Mouse (Mus musculus) C2C12 (cell line): ENCODE results near the gene Slco2b1. TPM values are rescaled to one million over a fixed set of nuclear protein-coding genes. Genes with fewer than 3 reads are reported as not detected.

ENCODE experiments used
- H3K27me3 ChIP-seq: one replicate; pipeline ENCODE4 v1.6.1; 2011; ENCODE audit not compliant: control insufficient read depth, insufficient read depth, insufficient read length
- H3K36me3 ChIP-seq: one replicate; pipeline ENCODE4 v1.6.1; 2011; ENCODE audit not compliant: control insufficient read depth, insufficient read depth
- H3K4me3 ChIP-seq: one replicate; pipeline ENCODE4 v1.5.1; 2011; ENCODE audit warnings: mild to moderate bottlenecking, control low read depth; ENCODE audit not compliant: poor library complexity, insufficient read depth, severe bottlenecking
- H3K79me2 ChIP-seq: one replicate; pipeline ENCODE4 v1.6.1; 2011; ENCODE audit not compliant: control insufficient read depth, insufficient read depth
- H3K79me3 ChIP-seq: one replicate; pipeline ENCODE4 v1.6.1; 2011; ENCODE audit warnings: low read depth, control low read depth
- H3ac ChIP-seq: one replicate; pipeline ENCODE3; 2011; ENCODE audit warnings: low read depth; ENCODE audit not compliant: control insufficient read depth, insufficient read length
- CEBPB ChIP-seq: IDR thresholded peaks from one replicate; pipeline ENCODE4 v1.6.1; 2011; ENCODE audit warnings: low read depth, mild to moderate bottlenecking, control low read depth, moderate library complexity
- CTCF ChIP-seq: IDR thresholded peaks from one replicate; pipeline ENCODE4 v1.5.1; 2011; ENCODE audit not compliant: control insufficient read depth, insufficient read depth, insufficient read length
- FOSL1 ChIP-seq: IDR thresholded peaks from one replicate; pipeline ENCODE4 v1.8.0; 2011; ENCODE audit warnings: mild to moderate bottlenecking, low read length; ENCODE audit not compliant: poor library complexity, insufficient read depth, severe bottlenecking
- MAX ChIP-seq: IDR thresholded peaks from one replicate; pipeline ENCODE4 v1.6.1; 2011; ENCODE audit warnings: mild to moderate bottlenecking, control low read depth
- MYOD1 ChIP-seq: IDR thresholded peaks from one replicate; pipeline ENCODE4 v1.6.1; 2011; ENCODE audit warnings: low read depth; ENCODE audit not compliant: control insufficient read depth, insufficient read length
- MYOG ChIP-seq: IDR thresholded peaks from one replicate; pipeline ENCODE4 v1.6.1; 2011; ENCODE audit not compliant: control insufficient read depth, insufficient read length; ENCODE audit errors: extremely low read depth
- USF1 ChIP-seq: IDR thresholded peaks from one replicate; pipeline ENCODE4 v1.6.1; 2011; ENCODE audit warnings: low read depth, mild to moderate bottlenecking, control low read depth, moderate library complexity
- polyA plus RNA-seq: library from polyadenylated mRNA; unstranded; fragments of >200 nt; fragmentation: generic; extraction: Trizol; gene quantifications from one replicate; pipeline ENCODE4 v1.2.1, GENCODE M21; 2012; ENCODE audit warnings: missing spikeins

Gene Slco2b1
- polyA plus RNA-seq, 1 experiment, result not detected

- H3K79me2 ChIP-seq, result no peaks in the 10 kb centered on the region
- H3K4me3 ChIP-seq, result no peak overlapping the region
- H3ac ChIP-seq, result no peak overlapping the region
- peaks cover 21% of the 10 kb centered on the region for H3K27me3 ChIP-seq
- H3K36me3 ChIP-seq, result no peaks in the 10 kb centered on the region
- H3K79me3 ChIP-seq, result no peaks in the 10 kb centered on the region
- TF ChIP-seq MYOG (no peak), MYOD1 (no peak), MAX (no peak), FOSL1 (no peak), CTCF (no peak)
Measured at GRCm38 (mm10) chr7:99674209-99674608, 36.9 kb downstream of the Slco2b1 start.

- no peak overlapping the region for H3ac ChIP-seq
- peaks cover 32% of the 10 kb centered on the region for H3K27me3 ChIP-seq
- no peak overlapping the region for H3K4me3 ChIP-seq
- TF ChIP-seq USF1 (no peak), MYOG (no peak), CTCF (no peak), MYOD1 (no peak), CEBPB (no peak), FOSL1 (no peak)
- no peaks in the 10 kb centered on the region for H3K79me3 ChIP-seq
- no peaks in the 10 kb centered on the region for H3K79me2 ChIP-seq
- no peaks in the 10 kb centered on the region for H3K36me3 ChIP-seq
Measured at GRCm38 (mm10) chr7:99673188-99673587, 38.0 kb downstream of the Slco2b1 start.

- Histone ChIP-seq H3ac (no peak overlapping the region), H3K79me2 (no peaks in the 10 kb centered on the region), H3K27me3 (peaks cover 40% of the 10 kb centered on the region), H3K4me3 (no peak overlapping the region), H3K36me3 (no peaks in the 10 kb centered on the region), H3K79me3 (no peaks in the 10 kb centered on the region)
- TF ChIP-seq CTCF (no peak), MAX (no peak), FOSL1 (no peak), CEBPB (no peak), MYOG (no peak), USF1 (no peak), MYOD1 (no peak)
Measured at GRCm38 (mm10) chr7:99671544-99672435, 39.4 kb downstream of the Slco2b1 start.

- Histone ChIP-seq H3K36me3 (no peaks in the 10 kb centered on the region), H3K79me3 (no peaks in the 10 kb centered on the region), H3K27me3 (peaks cover 45% of the 10 kb centered on the region)
Measured at GRCm38 (mm10) chr7:99670915-99671314, 40.2 kb downstream of the Slco2b1 start.

GRCm38 (mm10) chr7:99668802-99669201 lies 42.3 kb downstream of the Slco2b1 start:
- Histone ChIP-seq H3ac (no peak overlapping the region), H3K79me2 (no peaks in the 10 kb centered on the region), H3K27me3 (peaks cover 50% of the 10 kb centered on the region), H3K36me3 (no peaks in the 10 kb centered on the region), H3K79me3 (no peaks in the 10 kb centered on the region), H3K4me3 (no peak overlapping the region)
- TF ChIP-seq USF1 (no peak), MAX (no peak), CTCF (no peak), MYOG (no peak), CEBPB (no peak), FOSL1 (no peak), MYOD1 (no peak)

More at GRCm38 (mm10) chr7:99670915-99671314, 40.2 kb downstream of the Slco2b1 start:
- Histone ChIP-seq H3K79me2 (no peaks in the 10 kb centered on the region), H3K4me3 (no peak overlapping the region), H3ac (no peak overlapping the region)
- no peak for TF ChIP-seq MAX
- no peak for TF ChIP-seq CTCF
- no peak for TF ChIP-seq CEBPB
- TF ChIP-seq FOSL1, result no peak
- no peak for TF ChIP-seq MYOD1
- TF ChIP-seq MYOG, result no peak

GRCm38 (mm10) chr7:99667096-99667495 lies 44.0 kb downstream of the Slco2b1 start:
- TF ChIP-seq FOSL1 (no peak), MAX (no peak)
- no peaks in the 10 kb centered on the region for H3K79me2 ChIP-seq
- H3ac ChIP-seq, result no peak overlapping the region
- H3K36me3 ChIP-seq, result no peaks in the 10 kb centered on the region
- H3K79me3 ChIP-seq, result no peaks in the 10 kb centered on the region
- H3K27me3 ChIP-seq, result peaks cover 56% of the 10 kb centered on the region
- H3K4me3 ChIP-seq, result no peak overlapping the region
